ENCODE assay signal across 8 mouse cellular contexts in the genomic region with DNA sequence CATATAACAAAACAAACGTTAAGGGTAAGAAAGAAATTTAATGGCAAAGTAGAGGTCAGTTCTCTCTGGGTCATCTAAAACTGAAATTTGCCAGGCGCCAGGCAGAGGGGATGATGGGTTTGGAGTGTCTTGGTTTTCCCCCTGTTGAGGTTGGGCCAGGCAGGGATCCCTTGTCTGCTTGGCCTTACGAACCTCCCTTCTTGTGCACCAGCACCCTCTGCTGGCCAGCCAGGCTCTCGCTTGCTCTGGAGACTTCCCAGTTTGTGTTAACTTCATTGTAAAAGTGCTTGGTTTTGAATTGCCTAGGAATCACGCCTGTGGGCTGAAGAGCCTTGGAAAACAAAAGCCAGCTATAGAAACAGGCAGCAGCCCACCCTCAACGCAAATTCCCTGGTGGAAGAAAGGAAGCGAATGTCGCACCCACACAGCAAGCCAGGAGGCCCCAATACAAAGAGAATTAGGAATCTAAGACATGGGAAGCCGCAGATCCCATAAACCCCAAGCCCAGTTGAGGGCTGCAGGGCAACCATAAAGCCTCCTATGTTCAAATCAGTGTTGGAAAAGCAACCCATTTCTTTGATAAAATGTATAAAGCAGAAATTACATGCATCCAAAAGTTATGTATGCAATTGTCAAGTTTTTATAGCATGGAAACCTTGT. TPM values are rescaled to one million over a fixed set of nuclear protein-coding genes. Genes with fewer than 3 reads are reported as not detected.
DNase-seq lines count a peak whose midpoint lies in the region; ATAC-seq lines count a peak whose summit lies in the region.

No protein-coding gene starts in this region.

- H3K27ac ChIP-seq in liver, embryonic 12.5 days, result no peak overlapping the region
- no peak overlapping the region for H3K27ac ChIP-seq in intestine, embryonic 16.5 days (ENCODE audit: low read length)
- no peak overlapping the region for H3K27ac ChIP-seq in limb, embryonic 10.5 days
- no peak overlapping the region for H3K27ac ChIP-seq in midbrain, embryonic 16.5 days (ENCODE audit: low read length)

- no peaks in the 10 kb centered on the region for H3K27me3 ChIP-seq in liver, embryonic 12.5 days (replicated peaks)
- H3K27me3 ChIP-seq in intestine, embryonic 16.5 days (replicated peaks; ENCODE audit: control insufficient read depth, insufficient read depth, low read length), result no peaks in the 10 kb centered on the region
- no peaks in the 10 kb centered on the region for H3K27me3 ChIP-seq in limb, embryonic 10.5 days (ENCODE audit: low read depth, poor library complexity, severe bottlenecking)
- H3K27me3 ChIP-seq in midbrain, embryonic 16.5 days (ENCODE audit: control insufficient read depth, insufficient read depth, low read depth, low read length), result no peaks in the 10 kb centered on the region

- peak; percentile 74 for DNase-seq in liver
- DNase-seq in gastrocnemius, postnatal 10 days, result peak; percentile 86
- DNase-seq in limb, embryonic 10.5 days (ENCODE audit: low spot score), result peak; percentile 88
- peak; percentile 52 to 84 for DNase-seq in spleen, postnatal 10 days (ENCODE audit: low spot score in 2 of 2)

- no peak overlapping the region for H3K9ac ChIP-seq in liver, embryonic 12.5 days
- H3K9ac ChIP-seq in intestine, embryonic 16.5 days (ENCODE audit: low read depth, low read length), result no peak overlapping the region; the same call in 1 of the 2 replicates
- no peak overlapping the region for H3K9ac ChIP-seq in midbrain, embryonic 16.5 days (ENCODE audit: low read depth, low read length)

- H3K4me3 ChIP-seq in liver, embryonic 12.5 days, result no peak overlapping the region
- H3K4me3 ChIP-seq in intestine, embryonic 16.5 days (ENCODE audit: low read length), result no peak overlapping the region
- no peak overlapping the region for H3K4me3 ChIP-seq in limb, embryonic 10.5 days
- H3K4me3 ChIP-seq in midbrain, embryonic 16.5 days (ENCODE audit: low read depth, low read length), result no peak overlapping the region

- ATAC-seq in liver, embryonic 12.5 days, result no peak
- ATAC-seq in common myeloid progenitor, adult 5-6 weeks (replicated peaks; ENCODE audit: low read depth, poor library complexity, severe bottlenecking), result peak; percentile 100
- ATAC-seq in intestine, embryonic 16.5 days, result peak; percentile 71; the same call in 1 of the 2 replicates
- ATAC-seq in midbrain, embryonic 16.5 days, result peak; percentile 80

- no peaks in the 10 kb centered on the region for H3K36me3 ChIP-seq in liver, embryonic 12.5 days
- H3K36me3 ChIP-seq in intestine, embryonic 16.5 days (ENCODE audit: control insufficient read depth, insufficient read depth, low read length), result no peaks in the 10 kb centered on the region
- no peaks in the 10 kb centered on the region for H3K36me3 ChIP-seq in limb, embryonic 10.5 days
- no peaks in the 10 kb centered on the region for H3K36me3 ChIP-seq in midbrain, embryonic 16.5 days (ENCODE audit: control insufficient read depth, insufficient read depth, low read length)

- no peaks in the 10 kb centered on the region for H3K9me3 ChIP-seq in liver, embryonic 12.5 days (replicated peaks)
- H3K9me3 ChIP-seq in intestine, embryonic 16.5 days (ENCODE audit: control insufficient read depth, low read length), result no peaks in the 10 kb centered on the region
- H3K9me3 ChIP-seq in limb, embryonic 10.5 days (replicated peaks), result no peaks in the 10 kb centered on the region
- no peaks in the 10 kb centered on the region for H3K9me3 ChIP-seq in midbrain, embryonic 16.5 days (replicated peaks; ENCODE audit: control insufficient read depth, low read length, poor library complexity, severe bottlenecking)

- 22% methylated on average over 9 of the region's 9 CpGs for WGBS in liver, embryonic 12.5 days (ENCODE audit: insufficient replicate concordance)
- WGBS in intestine, embryonic 16.5 days, result 16% methylated on average over 9 of the region's 9 CpGs
- WGBS in limb, embryonic 10.5 days, result 19% methylated on average over 9 of the region's 9 CpGs
- WGBS in midbrain, embryonic 16.5 days, result 9% methylated on average over 9 of the region's 9 CpGs

- H3K4me1 ChIP-seq in liver, embryonic 12.5 days, result no peaks in the 10 kb centered on the region
- H3K4me1 ChIP-seq in intestine, embryonic 16.5 days (ENCODE audit: control insufficient read depth, insufficient read depth, low read length), result no peaks in the 10 kb centered on the region
- 0 out of 2 replicates have a peak, but pooled peaks cover 3% of the 10 kb centered on the region for H3K4me1 ChIP-seq in limb, embryonic 10.5 days
- no peaks in the 10 kb centered on the region for H3K4me1 ChIP-seq in midbrain, embryonic 16.5 days (ENCODE audit: control insufficient read depth, insufficient read depth, low read length)

- no peak overlapping the region for H3K4me2 ChIP-seq in liver, embryonic 12.5 days
- no peak overlapping the region for H3K4me2 ChIP-seq in intestine, embryonic 16.5 days (ENCODE audit: low read depth, low read length)
- H3K4me2 ChIP-seq in midbrain, embryonic 16.5 days (ENCODE audit: low read length), result no peak overlapping the region

RNA-seq across cellular contexts. Expression of a gene that starts 20.0 kb away (rescaled TPM):
- polyA plus RNA-seq in liver, embryonic 12.5 days (2016; fragmentation: Nextera tagmentation; extraction: Ambion mirVana), result 0.35 and 0.37 TPM in 2 replicates
- 1.3 TPM in 1 of 2 replicates, not detected in the other for total RNA-seq in common myeloid progenitor, adult 5-6 weeks (2017)
- total RNA-seq in gastrocnemius, postnatal 10 days (2021), result under 1 TPM in 1 of 2 experiments, not detected in 1; 0.34 TPM
- polyA plus RNA-seq in intestine, embryonic 16.5 days (2015; fragmentation: Nextera tagmentation; extraction: Ambion mirVana), result 0.31 and 0.44 TPM in 2 replicates
- polyA plus RNA-seq in limb, embryonic 10.5 days (2016; fragmentation: Nextera tagmentation; extraction: Ambion mirVana), result 0.18 and 0.38 TPM in 2 replicates
- 0.53 TPM in 1 of 2 replicates, not detected in the other for polyA plus RNA-seq in midbrain, embryonic 16.5 days (2015; fragmentation: Nextera tagmentation; extraction: Ambion mirVana)

RNA-seq across cellular contexts. Expression of a gene that starts 22.5 kb away (rescaled TPM):
- polyA plus RNA-seq in liver, embryonic 12.5 days (2016; fragmentation: Nextera tagmentation; extraction: Ambion mirVana), result 0.25 and 0.37 TPM in 2 replicates
- total RNA-seq in common myeloid progenitor, adult 5-6 weeks (2017), result 0.05 TPM in 1 of 2 replicates, not detected in the other
- total RNA-seq in gastrocnemius, postnatal 10 days (2021), result 1 to 10 TPM; 7.4 to 7.7 TPM
- 1.5 TPM in 2 replicates for polyA plus RNA-seq in intestine, embryonic 16.5 days (2015; fragmentation: Nextera tagmentation; extraction: Ambion mirVana)
- polyA plus RNA-seq in limb, embryonic 10.5 days (2016; fragmentation: Nextera tagmentation; extraction: Ambion mirVana), result 0.28 and 0.54 TPM in 2 replicates
- 4.1 and 4.4 TPM in 2 replicates for polyA plus RNA-seq in midbrain, embryonic 16.5 days (2015; fragmentation: Nextera tagmentation; extraction: Ambion mirVana)
